Comparison of ENCODE assay signal across 8 mouse cellular contexts in genomic region chr7:43606896-43607742, GRCm38 (mm10). TPM values are rescaled to one million over a fixed set of nuclear protein-coding genes. Genes with fewer than 3 reads are reported as not detected.
A peak's percentile ranks its signal among the peaks of the same experiment; 100 is the strongest.
DNase-seq lines count a peak whose midpoint lies in the region; ATAC-seq lines count a peak whose summit lies in the region.

Gene Zfp819, plus strand, starts transcription at chr7:43607169.

- peak within 1 kb of the TSS; percentile 36 for H3K4me3 ChIP-seq in intestine, embryonic 16.5 days (ENCODE audit: low read length)
- peak within 1 kb of the TSS; percentile 67 for H3K4me3 ChIP-seq in megakaryocyte, embryonic 14.5 days (replicated peaks)

- 14% methylated on average over 41 of the region's 41 CpGs for WGBS in intestine, embryonic 16.5 days

- no peaks in the 10 kb centered on the region for H3K9me3 ChIP-seq in intestine, embryonic 16.5 days (ENCODE audit: control insufficient read depth, low read length)
- peaks cover 5% of the 10 kb centered on the region; the same call in 1 of the 2 replicates for H3K9me3 ChIP-seq in megakaryocyte, embryonic 14.5 days

- H3K27me3 ChIP-seq in intestine, embryonic 16.5 days (replicated peaks; ENCODE audit: control insufficient read depth, insufficient read depth, low read length) = no peaks in the 10 kb centered on the region
- H3K27me3 ChIP-seq in megakaryocyte, embryonic 14.5 days (replicated peaks) = peaks cover 25% of the 10 kb centered on the region

- H3K4me2 ChIP-seq in intestine, embryonic 16.5 days (ENCODE audit: low read depth, low read length) = peak within 1 kb of the TSS; percentile 75

- peak; percentile 35 to 53 for DNase-seq in adrenal gland, adult 18-20 months (ENCODE audit: low spot score in 2 of 2)
- DNase-seq in embryo, embryonic 11.5 days (ENCODE audit: low read depth, low spot score) = peak; percentile 54
- peak; percentile 90 for DNase-seq in heart, adult 11 months
- peak; percentile 76 to 83 for DNase-seq in left cerebral cortex, postnatal 10 days (ENCODE audit: extremely low spot score in 1 of 2, low spot score in 2 of 2)
- peak; percentile 77 for DNase-seq in right cerebral cortex, adult 18-20 months
- DNase-seq in MN1 (ENCODE audit: low spot score) = no peak

- H3K4me1 ChIP-seq in intestine, embryonic 16.5 days (ENCODE audit: control insufficient read depth, insufficient read depth, low read length) = peaks cover 3% of the 10 kb centered on the region
- peaks cover 10% of the 10 kb centered on the region for H3K4me1 ChIP-seq in megakaryocyte, embryonic 14.5 days

- peak; percentile 91 for ATAC-seq in intestine, embryonic 16.5 days

- H3K27ac ChIP-seq in intestine, embryonic 16.5 days (ENCODE audit: low read length) = no peak within 1 kb of the TSS

- H3K36me3 ChIP-seq in intestine, embryonic 16.5 days (ENCODE audit: control insufficient read depth, insufficient read depth, low read length) = no peaks in the 10 kb centered on the region
- H3K36me3 ChIP-seq in megakaryocyte, embryonic 14.5 days (replicated peaks; ENCODE audit: low read length) = no peaks in the 10 kb centered on the region

- 0 out of 2 replicates have a peak within 1 kb of the TSS, but pooled peaks have one; percentile 21 for H3K9ac ChIP-seq in intestine, embryonic 16.5 days (ENCODE audit: low read depth, low read length)

- intact Hi-C loops in left cerebral cortex, postnatal 10 days (cut with DNase I) = no loop called here

RNA-seq across cellular contexts. Expression of gene Zfp819, which starts in this region (rescaled TPM):
- under 1 TPM in 1 of 2 experiments, not detected in 1; 0.13 TPM for total RNA-seq in adrenal gland, adult 18-20 months (2021)
- not detected in 2 replicates for polyA plus RNA-seq in intestine, embryonic 16.5 days (2015; fragmentation: Nextera tagmentation; extraction: Ambion mirVana)
- total RNA-seq in left cerebral cortex, postnatal 10 days (2021) = not detected
- not detected in 2 replicates for polyA plus RNA-seq in megakaryocyte, embryonic 14.5 days (2012; ENCODE audit: insufficient read depth, low replicate concordance)

Comparison
In these comparisons a context has a peak if more than half of its experiments do, and no peak if none do; other contexts are left out.
1. Peak in DNase-seq in adrenal gland, adult 18-20 months; RNA of the gene not detected or under 1 TPM.
2. Peak in ATAC-seq, H3K4me3 ChIP-seq, H3K9ac ChIP-seq and H3K4me2 ChIP-seq in intestine, embryonic 16.5 days; RNA of the gene not detected or under 1 TPM.
3. Peak in DNase-seq in left cerebral cortex, postnatal 10 days; RNA of the gene not detected or under 1 TPM.